Mouse (Mus musculus) E14TG2a.4 (cell line): ENCODE measurements around the gene BC005624.

Experiments
- CTCF ChIP-seq: conservative IDR thresholded peaks from 2 replicates; pipeline ENCODE4 v1.5.1; 2014; ENCODE audit warnings: low read length
- POU5F1 ChIP-seq: IDR thresholded peaks from 2 replicates; pipeline ENCODE4 v1.6.1; 2014; ENCODE audit warnings: low read length, borderline replicate concordance

- TF ChIP-seq CTCF (no peak), POU5F1 (no peak)
Observed at GRCm38 (mm10) chr2:30933032-30933431, 49.0 kb downstream of the BC005624 start.
